Mouse (Mus musculus) megakaryocyte, adult 5-6 weeks (primary cell): ENCODE measurements around the gene Adam12. TPM values are rescaled to one million over a fixed set of nuclear protein-coding genes. Genes with fewer than 3 reads are reported as not detected.

Experiments
- ATAC-seq: 2 replicates; pipeline ENCODE4 v1.8.0; 2016; ENCODE audit warnings: mild to moderate bottlenecking, inconsistent platforms; ENCODE audit not compliant: poor library complexity, severe bottlenecking
- total RNA-seq, 2 experiments: library from RNA; stranded (forward) in 1 of 2; stranded (reverse) in 1 of 2; fragments of 153-499, 151-499 nt in 1 of 2; fragments of 221-1000, 200-1000 nt in 1 of 2; gene quantifications; 2 replicates each; pipeline versions ENCODE4 v1.2.3 to v1.2.4; 2015 to 2017

Gene Adam12
- total RNA-seq, 2 experiments from 2014 or later = 0.26 TPM; not detected in 1

DNA sequence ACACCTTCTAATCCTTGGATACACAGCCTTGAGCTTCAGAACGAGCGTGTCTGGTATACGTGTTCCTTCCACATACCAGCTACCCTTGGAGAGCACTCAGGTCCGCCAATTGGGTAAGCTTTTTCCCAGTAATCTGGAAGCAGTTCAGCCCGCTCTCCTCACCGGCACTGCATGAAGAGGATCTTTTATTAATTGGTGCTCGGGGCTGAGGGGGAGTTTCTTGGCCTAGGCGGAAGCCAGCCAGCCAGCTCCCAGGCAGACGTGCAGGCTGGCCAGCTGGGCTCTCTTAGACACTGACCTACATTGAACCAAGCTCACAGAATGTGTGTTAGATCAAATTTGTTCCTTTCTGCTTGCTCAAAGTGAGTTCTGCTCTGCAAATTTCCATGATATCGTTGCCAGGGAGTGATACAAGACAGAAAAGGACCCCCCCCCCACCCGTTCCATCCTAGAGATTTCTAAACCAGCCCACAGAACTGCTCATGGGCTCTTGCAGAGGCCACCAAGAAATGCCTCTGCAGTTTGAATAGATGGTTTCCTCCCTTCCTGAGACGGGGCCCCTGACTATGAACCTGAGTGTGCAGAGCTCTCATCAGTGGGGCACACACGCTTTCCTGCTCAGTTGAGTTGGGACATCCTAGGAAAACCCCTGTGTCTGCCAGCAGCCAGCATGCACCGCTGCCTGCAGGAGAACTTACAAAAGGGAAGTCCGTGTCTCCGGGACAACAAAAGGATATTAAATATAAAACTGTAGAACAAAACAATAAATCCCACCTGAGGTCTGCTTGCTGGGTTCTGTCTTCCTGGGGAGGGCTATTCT is 205.5 kb downstream of the Adam12 start:
- ATAC-seq = no peak

DNA sequence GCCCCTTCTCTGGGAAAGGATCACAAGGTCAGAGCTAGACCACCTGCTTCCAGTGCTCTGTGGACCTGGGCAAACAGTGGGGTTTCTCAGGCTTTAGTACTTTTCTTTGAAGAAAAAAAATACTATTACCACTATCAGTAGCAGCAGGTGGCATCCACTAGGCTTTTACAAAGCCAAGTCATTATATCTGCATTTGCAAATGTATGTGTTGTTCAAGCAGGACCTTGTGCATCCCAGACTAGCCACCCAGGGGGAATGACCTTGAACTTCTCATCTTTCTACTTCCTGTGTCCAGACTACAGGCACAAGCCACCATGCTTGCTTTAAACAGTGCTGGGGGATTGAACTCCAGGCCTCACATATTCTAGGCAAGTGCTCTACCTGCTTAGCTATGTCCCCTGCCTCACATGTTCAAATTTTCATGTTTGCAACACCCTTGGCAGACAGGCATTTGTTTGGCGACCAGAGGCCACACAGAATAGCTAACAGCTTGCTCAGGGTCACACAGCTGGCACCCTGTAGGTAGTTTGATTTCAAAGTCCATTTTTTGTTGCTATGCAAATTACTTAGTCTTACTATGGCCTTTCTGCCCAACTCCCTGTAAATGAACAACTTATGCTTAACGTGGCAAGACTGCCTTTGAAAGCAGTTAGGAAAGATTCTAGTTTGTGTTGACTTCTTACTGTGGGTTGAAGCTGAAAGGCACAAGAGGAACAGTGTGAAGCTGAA is 209.6 kb downstream of the Adam12 start:
- no peak for ATAC-seq

GRCm38 (mm10) chr7:134015226-134015625 is 216.7 kb downstream of the Adam12 start:
- no peak for ATAC-seq

DNA sequence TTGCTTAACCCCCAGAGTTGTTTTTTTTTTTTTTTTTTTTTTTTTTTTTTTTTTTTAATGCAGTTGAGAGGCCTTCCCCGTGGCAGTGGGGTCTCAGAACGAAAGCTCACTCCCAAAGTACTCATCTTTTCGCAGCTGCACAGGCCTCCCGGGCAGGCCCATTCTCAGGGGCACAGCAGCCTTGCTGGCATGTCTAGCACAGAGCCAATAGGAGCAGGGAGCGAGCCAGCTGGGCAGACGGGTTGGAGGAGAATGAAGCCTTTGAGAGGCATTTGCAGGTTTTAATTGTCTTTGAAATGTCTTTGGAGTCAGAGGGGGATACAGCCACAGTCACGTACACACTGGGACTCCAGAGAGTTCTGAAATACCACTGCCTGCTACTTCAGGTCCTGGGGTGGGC is 217.2 kb downstream of the Adam12 start:
- no peak for ATAC-seq

- no peak for ATAC-seq
Observed at GRCm38 (mm10) chr7:134009157-134009556, 222.8 kb downstream of the Adam12 start.

GRCm38 (mm10) chr7:134007942-134008361 is 224.0 kb downstream of the Adam12 start:
- ATAC-seq = no peak

- ATAC-seq = no peak
Observed at GRCm38 (mm10) chr7:134001581-134001980, 230.4 kb downstream of the Adam12 start.

- ATAC-seq = no peak
Observed at GRCm38 (mm10) chr7:133990930-133991329, 241.0 kb downstream of the Adam12 start.

- no peak for ATAC-seq
Observed at GRCm38 (mm10) chr7:133988356-133988755, 243.6 kb downstream of the Adam12 start.

DNA sequence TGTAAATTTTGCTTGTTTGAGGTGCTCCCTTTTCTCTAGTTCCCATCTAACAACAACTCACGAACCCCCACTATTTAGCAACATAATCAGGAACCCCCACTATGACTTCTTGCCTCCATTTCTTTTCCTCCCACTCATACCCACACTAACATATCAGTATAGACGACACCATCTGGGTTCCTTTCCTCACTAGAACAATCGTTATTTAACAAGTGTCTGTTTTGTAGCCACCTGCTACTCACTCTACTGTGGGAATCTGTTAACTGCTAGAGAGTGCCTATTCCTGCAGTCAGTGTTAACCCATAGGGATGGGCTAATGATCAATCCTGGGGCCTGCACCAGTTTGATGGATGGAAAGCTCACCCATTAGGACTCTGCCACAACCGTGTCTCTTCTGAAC is 245.7 kb downstream of the Adam12 start:
- no peak for ATAC-seq

DNA sequence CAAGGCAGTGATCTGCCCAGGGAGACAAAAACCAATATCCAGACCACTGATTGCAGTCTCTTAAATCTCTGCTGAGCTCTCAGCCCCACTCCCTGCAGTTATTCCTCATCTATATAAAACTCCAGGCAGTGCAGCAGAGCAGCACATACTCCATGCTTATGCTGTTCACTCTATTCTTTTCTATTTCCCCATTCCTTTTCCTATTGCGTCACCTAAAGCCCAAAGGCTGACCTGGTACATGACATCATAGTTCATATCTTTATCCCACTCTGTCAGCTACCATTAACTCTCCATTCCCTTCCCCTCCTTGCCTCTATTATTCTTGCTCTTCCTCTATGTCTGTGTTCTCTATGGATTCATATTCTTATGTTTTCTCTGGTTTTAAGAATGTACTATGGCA is 246.3 kb downstream of the Adam12 start:
- ATAC-seq = peak; percentile 45; the same call in 1 of the 2 replicates

DNA sequence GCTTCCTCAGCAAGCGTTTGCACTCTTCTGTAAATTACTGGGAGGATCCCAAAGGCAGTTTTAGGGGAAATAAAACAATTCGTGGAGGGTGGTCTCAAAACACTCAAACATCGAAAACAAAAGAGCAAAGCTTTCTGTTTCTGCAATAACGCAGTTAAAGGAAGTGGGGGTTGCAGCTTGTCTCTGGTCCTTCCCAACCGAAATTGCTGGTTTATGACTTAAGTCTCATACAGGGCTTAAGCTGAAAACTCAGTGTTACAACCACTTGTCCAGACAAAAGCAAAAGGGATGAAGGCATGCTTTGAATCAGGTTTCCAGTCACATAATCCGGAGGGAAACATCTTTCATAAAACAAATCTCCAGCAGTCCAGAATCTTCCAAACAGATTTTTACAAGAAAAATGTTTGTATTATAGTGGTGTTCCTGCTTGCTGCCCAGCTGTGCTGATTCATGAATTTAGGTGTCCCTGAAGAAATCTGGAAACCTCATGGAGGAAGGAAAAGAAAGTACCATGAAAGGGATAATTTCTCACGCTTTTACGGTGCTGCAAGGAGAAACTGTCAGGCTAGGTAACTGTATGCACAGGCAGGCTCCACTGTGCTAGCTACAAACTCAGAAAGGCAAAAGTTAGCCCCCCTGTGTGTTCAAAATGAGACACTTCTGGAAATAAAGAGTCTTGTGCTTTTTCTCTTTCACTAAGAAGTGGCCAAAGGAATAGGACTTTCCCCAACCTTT is 255.4 kb downstream of the Adam12 start:
- ATAC-seq = no peak

GRCm38 (mm10) chr7:133971086-133971485 is 260.9 kb downstream of the Adam12 start:
- no peak for ATAC-seq

DNA sequence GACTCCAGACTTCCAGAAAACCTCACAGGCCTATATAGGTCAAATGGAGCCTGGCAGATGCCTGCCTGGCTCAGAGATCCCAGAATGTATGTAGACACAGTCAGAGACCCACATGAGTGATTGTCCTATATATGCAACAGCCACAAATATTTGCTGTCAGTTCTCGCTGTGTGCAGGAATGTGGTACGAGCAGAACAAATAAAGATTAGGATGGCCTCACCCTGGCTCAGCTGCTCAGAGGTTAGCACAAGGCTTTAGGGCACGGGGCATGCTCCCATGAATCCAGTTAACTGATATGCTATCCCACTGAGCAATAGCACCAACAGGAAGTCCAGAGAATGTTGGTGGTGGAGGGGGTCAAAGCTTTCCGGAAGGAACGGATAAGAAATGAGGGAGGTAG is 261.5 kb downstream of the Adam12 start:
- no peak for ATAC-seq

- no peak for ATAC-seq
Observed at GRCm38 (mm10) chr7:133967906-133968305, 264.0 kb downstream of the Adam12 start.

DNA sequence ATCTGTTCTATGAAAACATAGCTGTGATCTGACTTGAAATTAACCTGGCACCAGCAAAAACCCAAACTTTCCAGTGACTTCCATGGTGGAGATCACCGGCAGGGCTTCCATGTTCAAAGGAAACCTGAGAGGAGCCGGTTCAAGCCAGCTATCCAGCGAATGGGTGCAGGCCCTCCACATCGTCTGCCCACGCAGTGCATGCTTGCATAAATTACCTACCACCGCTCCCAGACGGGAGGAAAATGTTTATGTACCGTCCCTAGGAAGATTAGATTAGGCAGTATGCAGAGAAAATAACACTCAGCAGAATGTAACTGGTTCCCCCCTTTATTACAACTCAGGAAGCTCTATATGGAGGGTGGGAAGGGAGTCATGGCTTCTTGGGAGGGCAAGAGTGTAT is 268.4 kb downstream of the Adam12 start:
- no peak for ATAC-seq

- ATAC-seq = no peak
Observed at GRCm38 (mm10) chr7:133959200-133959599, 272.7 kb downstream of the Adam12 start.

DNA sequence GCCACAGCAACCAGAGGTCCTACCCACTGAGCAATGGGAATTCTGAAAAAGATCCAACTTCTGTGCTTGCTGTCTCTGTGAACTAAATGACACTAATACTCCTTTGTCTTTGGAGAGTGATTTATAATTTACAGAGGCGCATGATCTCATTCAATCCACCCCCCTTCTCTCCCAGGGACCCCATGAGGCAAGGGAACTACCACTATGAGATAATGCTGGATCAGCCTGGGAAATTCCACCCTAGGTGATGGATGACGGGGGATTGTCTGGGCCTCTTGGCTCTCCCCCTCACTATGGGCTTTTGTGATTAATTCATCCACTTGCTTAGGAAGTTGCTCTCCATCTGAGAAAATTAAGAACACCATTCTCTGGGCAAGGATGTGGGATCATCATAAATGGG is 274.1 kb downstream of the Adam12 start:
- ATAC-seq = no peak

DNA sequence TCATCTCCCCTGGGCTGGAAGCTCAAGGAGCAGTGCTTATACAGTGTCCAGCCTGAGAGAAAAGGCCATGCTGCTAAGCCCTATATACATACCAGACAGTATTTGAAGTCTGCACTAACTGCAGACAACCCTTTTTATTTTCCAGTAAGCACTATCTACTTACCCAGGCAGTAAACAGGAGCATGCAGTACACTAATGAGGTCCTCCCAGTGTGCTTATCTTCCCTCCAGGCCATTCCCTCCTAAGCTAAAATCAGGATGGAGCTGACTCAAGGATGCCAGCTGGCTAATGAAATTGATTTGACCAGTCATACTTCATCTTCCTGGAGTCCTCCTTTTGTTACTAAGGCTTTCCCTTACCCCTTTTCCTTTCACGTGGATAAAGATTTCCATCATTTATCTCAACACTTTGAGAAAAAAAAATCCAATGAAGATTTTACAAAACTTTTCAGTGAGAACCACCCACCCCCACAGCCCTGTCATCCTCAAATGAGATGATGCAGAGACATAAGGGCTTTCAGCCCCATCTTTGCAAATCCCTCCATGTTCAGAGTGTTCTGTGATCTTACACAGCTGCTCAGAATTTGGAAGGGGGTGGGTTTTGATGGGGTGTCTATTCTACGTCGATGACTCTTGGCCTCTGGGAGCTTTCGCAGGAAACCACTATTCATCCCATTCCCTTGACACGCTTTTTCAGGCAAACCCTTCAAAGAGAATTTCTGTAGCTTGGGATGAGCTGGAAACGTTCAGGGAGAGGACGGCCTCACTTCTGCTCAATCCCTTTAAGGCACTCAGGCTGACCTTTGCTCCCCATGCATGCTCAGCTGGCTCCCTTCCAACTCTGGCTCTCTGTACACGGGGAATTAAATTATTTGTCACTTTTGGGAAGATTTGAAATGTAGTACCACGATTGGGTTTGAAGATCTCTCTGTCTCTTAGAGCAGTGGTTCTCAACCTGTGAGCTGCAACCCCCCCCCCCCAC is 277.5 kb downstream of the Adam12 start:
- ATAC-seq = no peak
